Mouse (Mus musculus): ENCODE data around the gene Fam78a.

- TF ChIP-seq CTCF (IDR thresholded peaks at IDR 0.05; ENCODE audit: low read depth) (no peak), EP300 (IDR thresholded peaks at IDR 0.05; ENCODE audit: low read depth) (no peak)
Measured at GRCm38 (mm10) chr2:32102944-32103343, 18.3 kb upstream of the Fam78a start.

Data from liver, embryonic 14.5 days (tissue).